Comparison of ENCODE assay signal across 15 mouse cellular contexts in genomic region chr17:44288320-44288719, GRCm38 (mm10).
DNase-seq lines count a peak whose midpoint lies in the region.
"Had no signal": no experiment of that assay in that cellular context is flagged by ENCODE, and none has a peak within 500 bp of the region (broad histone marks: within the 10 kb centered on the region; RNA-seq: fewer than 3 reads in every experiment).

No protein-coding gene starts in this region.

- DNase-seq in kidney, adult 9 months: peak; percentile 17
- DNase-seq in kidney, postnatal 4 days: no peak
- DNase-seq in 3T3-L1 (ENCODE audit: low read depth, low spot score) (peak; percentile 14), 416B (ENCODE audit: low read depth) (peak; percentile 23)
- no peak for DNase-seq in heart, adult 8-10 months (ENCODE audit: low spot score)
- DNase-seq in ovary, postnatal 36 days (ENCODE audit: low spot score): no peak
- DNase-seq: adrenal gland, adult 8-10 months; adrenal gland, postnatal 14 days; adrenal gland, postnatal 36 days; cerebellum, adult 11-12 months; cerebellum, adult 2 months; cerebellum, adult 9-10 months; cerebellum, postnatal 10 days; cerebellum, postnatal 25 days; forebrain, postnatal 0 days had no signal

Comparison
In these comparisons a context has a peak if more than half of its experiments do, and no peak if none do; other contexts are left out.
1. DNase-seq: peak in kidney, adult 9 months (single experiment), 3T3-L1 (single experiment) and 416B (single experiment); none in kidney, postnatal 4 days (0 of 2), heart, adult 8-10 months (single experiment) and ovary, postnatal 36 days (single experiment).